Comparison of ENCODE assay signal across 8 mouse cellular contexts in genomic region chr8:121731471-121732333, GRCm38 (mm10). TPM values are rescaled to one million over a fixed set of nuclear protein-coding genes. Genes with fewer than 3 reads are reported as not detected.
DNase-seq lines count a peak whose midpoint lies in the region; ATAC-seq and TF ChIP-seq lines count a peak whose summit lies in the region.

No protein-coding gene starts in this region.

- no peak for ATAC-seq in heart, embryonic 15.5 days (replicated peaks; ENCODE audit: insufficient number of reproducible peaks, insufficient read depth, low FRiP score, low read depth)
- ATAC-seq in forebrain, embryonic 12.5 days (ENCODE audit: low FRiP score): 0 out of 2 replicates have a peak, but pooled peaks have one; percentile 27
- ATAC-seq in midbrain, postnatal 0 days (ENCODE audit: low FRiP score): no peak

- intact Hi-C loops in heart, postnatal 36 days (cut with DNase I): no loop called here

- no peak overlapping the region for H3K4me2 ChIP-seq in heart, embryonic 15.5 days
- H3K4me2 ChIP-seq in forebrain, embryonic 12.5 days: peak overlapping the region; percentile 68
- H3K4me2 ChIP-seq in midbrain, postnatal 0 days (ENCODE audit: low read depth, low read length, poor library complexity, severe bottlenecking): peak overlapping the region; percentile 65

- H3K9ac ChIP-seq in heart, embryonic 15.5 days: no peak overlapping the region
- peak overlapping the region; percentile 61 for H3K9ac ChIP-seq in forebrain, embryonic 12.5 days
- peak overlapping the region; percentile 81 for H3K9ac ChIP-seq in midbrain, postnatal 0 days (replicated peaks; ENCODE audit: low read length, poor library complexity, severe bottlenecking)

- no peak for TF ChIP-seq CTCF in midbrain, postnatal 0 days (IDR thresholded peaks at IDR 0.05)

- H3K4me3 ChIP-seq in heart, embryonic 15.5 days: peak overlapping the region; percentile 50; the same call in 1 of the 2 replicates
- peak overlapping the region; percentile 59 for H3K4me3 ChIP-seq in forebrain, embryonic 12.5 days (replicated peaks)
- peak overlapping the region; percentile 58 for H3K4me3 ChIP-seq in midbrain, postnatal 0 days (ENCODE audit: low read depth, low read length)

- H3K9me3 ChIP-seq in heart, embryonic 15.5 days (replicated peaks): no peaks in the 10 kb centered on the region
- H3K9me3 ChIP-seq in forebrain, embryonic 12.5 days: peaks cover 6% of the 10 kb centered on the region; the same call in 1 of the 2 replicates
- no peaks in the 10 kb centered on the region for H3K9me3 ChIP-seq in midbrain, postnatal 0 days (ENCODE audit: low read length)

- DNase-seq in heart, postnatal 36 days: no peak
- DNase-seq in layer of hippocampus, adult 9-10 months (ENCODE audit: low spot score): peak; percentile 37
- peak; percentile 71 for DNase-seq in midbrain, postnatal 0 days (ENCODE audit: low spot score)
- DNase-seq in thymus, postnatal 10 days (ENCODE audit: low spot score in 2 of 2): no peak
- no peak for DNase-seq in adrenal gland, postnatal 14 days
- DNase-seq in gastrocnemius, adult 8-10 months (ENCODE audit: low spot score in 2 of 2): no peak

- H3K36me3 ChIP-seq in heart, embryonic 15.5 days: no peaks in the 10 kb centered on the region
- no peaks in the 10 kb centered on the region for H3K36me3 ChIP-seq in forebrain, embryonic 12.5 days (replicated peaks)
- H3K36me3 ChIP-seq in midbrain, postnatal 0 days (ENCODE audit: insufficient read depth, low read length): no peaks in the 10 kb centered on the region

- peaks cover 13% of the 10 kb centered on the region for H3K4me1 ChIP-seq in heart, embryonic 15.5 days (replicated peaks)
- H3K4me1 ChIP-seq in forebrain, embryonic 12.5 days: peaks cover 29% of the 10 kb centered on the region
- H3K4me1 ChIP-seq in midbrain, postnatal 0 days (ENCODE audit: insufficient read depth, low read length): peaks cover 19% of the 10 kb centered on the region

- no peak overlapping the region for H3K27ac ChIP-seq in heart, embryonic 15.5 days
- no peak overlapping the region for H3K27ac ChIP-seq in forebrain, embryonic 12.5 days
- peak overlapping the region; percentile 12; the same call in 1 of the 2 replicates for H3K27ac ChIP-seq in midbrain, postnatal 0 days (ENCODE audit: low read depth, low read length)

- H3K27me3 ChIP-seq in heart, embryonic 15.5 days: peaks cover 91% of the 10 kb centered on the region
- peaks cover 74% of the 10 kb centered on the region for H3K27me3 ChIP-seq in forebrain, embryonic 12.5 days
- no peaks in the 10 kb centered on the region for H3K27me3 ChIP-seq in midbrain, postnatal 0 days (ENCODE audit: insufficient read depth, low read length)

- WGBS in heart, embryonic 15.5 days: 12% methylated on average over 26 of the region's 26 CpGs
- 4% methylated on average over 26 of the region's 26 CpGs for WGBS in forebrain, embryonic 12.5 days
- 4% methylated on average over 25 of the region's 26 CpGs for WGBS in midbrain, postnatal 0 days

RNA-seq across cellular contexts. Expression of gene Jph3, which starts 2.3 kb away (rescaled TPM):
- polyA plus RNA-seq in heart, embryonic 15.5 days (2015; fragmentation: Nextera tagmentation; extraction: Ambion mirVana): 0.21 and 1.2 TPM in 2 replicates
- total RNA-seq in heart, postnatal 36 days (2021): under 1 TPM in 1 of 2 experiments, not detected in 1; 0.08 TPM
- polyA plus RNA-seq in forebrain, embryonic 12.5 days (2016; fragmentation: Nextera tagmentation; extraction: Ambion mirVana): 27.4 and 30.1 TPM in 2 replicates
- 63.2 and 70.2 TPM in 2 replicates for total RNA-seq in midbrain, postnatal 0 days (2014; rRNA removed)
- polyA plus RNA-seq in midbrain, postnatal 0 days (2015; fragmentation: Nextera tagmentation; extraction: Ambion mirVana): 109 and 110 TPM in 2 replicates
- 2.1 and 2.7 TPM in 2 replicates for total RNA-seq in adrenal gland, postnatal 14 days (2021)
- not detected for total RNA-seq in gastrocnemius, adult 8-10 months (2022)

Comparison
In these comparisons a context has a peak if more than half of its experiments do, and no peak if none do; other contexts are left out.
1. DNase-seq: peak in layer of hippocampus, adult 9-10 months (single experiment) and midbrain, postnatal 0 days (single experiment); none in heart, postnatal 36 days (0 of 2), thymus, postnatal 10 days (0 of 2), adrenal gland, postnatal 14 days (single experiment) and gastrocnemius, adult 8-10 months (0 of 2).
2. RNA of gene Jph3, which starts 2.3 kb away (total RNA-seq): 63.2 to 70.2 TPM in midbrain, postnatal 0 days; 2.1 to 2.7 TPM in adrenal gland, postnatal 14 days, 0.08 TPM in heart, postnatal 36 days and not detected in gastrocnemius, adult 8-10 months; every median in the first group is over 10 times any median in the second.
3. Peak in every context shown above with its lines, with median percentiles within 50 percentile points of each other: H3K4me3 ChIP-seq.